Mouse (Mus musculus): ENCODE results near the gene Chp1. TPM values are rescaled to one million over a fixed set of nuclear protein-coding genes. Genes with fewer than 3 reads are reported as not detected.
"Not testable (repeated sequence)": the region's sequence is repeated elsewhere in the genome, so short reads cannot be mapped to it uniquely, and the experiment has no call there.

Gene Chp1
- total RNA-seq (2021) = 100 to 1,000 TPM; 292 to 392 TPM
- long read RNA-seq, experiment 1, transcript Chp1-201 (7 exons, 2,609 nt) = major isoform, 170 of 222 reads
- long read RNA-seq, experiment 1, transcript Chp1-204 (5 exons, 738 nt) = minor isoform, 6 of 222 reads
- long read RNA-seq, experiment 1, partial matches to known transcripts = 40 of 222 reads
- long read RNA-seq, experiment 1, other reads (novel, unspliced or antisense) = 6 of 222 reads
- long read RNA-seq, experiment 2, transcript Chp1-201 (7 exons, 2,609 nt) = major isoform, 74 of 89 reads
- long read RNA-seq, experiment 2, partial matches to known transcripts = 10 of 89 reads
- long read RNA-seq, experiment 2, other reads (novel, unspliced or antisense) = 5 of 89 reads

GRCm38 (mm10) chr2:119547522-119548370 lies at the start of gene Chp1, which contains the start of gene Exd1:
Gene Chp1, plus strand, starts transcription at chr2:119547697.
Gene Exd1, minus strand, starts transcription at chr2:119547627.
- DNase-seq = peak; percentile 100

- DNase-seq = no peak
Measured at GRCm38 (mm10) chr2:119498859-119499258, 48.6 kb upstream of the Chp1 start.

DNA sequence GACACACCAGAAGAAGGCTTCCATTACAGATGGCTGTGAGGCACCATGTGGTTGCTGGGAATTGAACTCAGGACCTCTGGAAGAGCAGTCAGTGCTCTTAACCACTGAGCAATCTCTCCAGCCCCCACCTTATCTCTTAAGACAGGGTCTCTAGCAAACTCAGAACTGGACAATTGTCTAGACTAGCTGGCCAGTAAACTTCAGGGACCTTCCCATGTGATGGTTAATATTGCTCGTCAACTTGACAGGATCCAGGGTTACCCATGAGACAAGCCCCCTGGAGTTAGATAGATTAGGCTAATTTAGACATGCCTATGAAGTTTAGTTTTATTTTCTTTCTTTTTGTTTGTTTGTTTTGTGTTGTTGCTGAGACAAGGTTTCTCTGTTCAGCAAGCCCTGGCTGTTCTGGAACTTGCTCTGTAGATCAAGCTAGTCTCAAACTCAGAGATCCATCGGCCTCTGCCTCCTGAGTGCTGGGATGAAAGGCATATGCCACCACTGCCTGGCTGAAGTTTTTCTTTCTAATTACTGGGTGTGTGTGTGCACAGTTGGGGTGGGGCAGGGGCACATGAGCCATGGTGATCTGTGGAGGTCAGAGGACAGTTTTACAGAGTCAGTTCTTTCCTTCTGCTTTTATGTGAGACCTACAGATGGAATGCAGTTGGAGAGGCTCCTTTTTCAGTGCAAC lies 46.4 kb upstream of the Chp1 start:
- DNase-seq = no peak

DNA sequence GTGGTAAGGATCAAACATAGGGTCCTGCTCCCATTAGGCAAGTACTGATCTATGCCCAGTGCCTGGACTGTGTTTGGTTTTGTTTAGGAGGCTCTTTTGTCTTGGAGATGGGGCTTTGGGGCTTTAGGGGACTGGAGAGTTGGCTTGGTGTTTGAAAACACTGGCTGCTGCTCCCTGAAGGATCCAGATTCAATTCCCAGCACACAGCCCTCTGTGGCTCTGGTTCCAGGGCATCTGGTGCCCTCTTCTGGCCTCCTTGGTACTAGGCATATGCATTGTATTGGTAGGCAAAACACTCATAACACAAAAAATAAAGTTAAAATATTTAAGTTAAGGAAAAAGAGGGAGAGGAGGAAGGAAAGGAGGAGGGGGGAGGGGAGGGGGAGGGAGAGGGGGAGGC lies 40.4 kb upstream of the Chp1 start:
- peak; percentile 11 to 40 for DNase-seq

DNA sequence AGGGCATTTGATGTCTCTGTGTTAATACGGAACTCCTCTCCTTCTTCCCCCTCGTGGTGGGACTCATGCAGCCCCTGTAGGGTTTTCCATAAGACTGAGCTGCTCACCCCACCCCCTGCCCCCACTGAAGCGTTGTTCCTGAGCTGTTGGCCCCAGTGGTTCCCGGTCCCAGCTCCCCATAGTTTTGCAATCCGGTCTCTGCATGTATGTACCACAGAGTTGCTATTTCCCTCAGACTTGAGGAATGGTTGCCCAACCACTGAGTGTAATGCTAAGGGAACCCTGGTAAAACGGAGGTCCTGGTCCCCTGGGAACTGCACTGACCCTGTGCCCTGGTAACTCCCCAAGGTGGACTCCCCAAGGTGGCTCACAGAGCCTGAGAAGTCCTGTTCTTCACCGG lies 39.0 kb upstream of the Chp1 start:
- DNase-seq = not testable (repeated sequence)

DNA sequence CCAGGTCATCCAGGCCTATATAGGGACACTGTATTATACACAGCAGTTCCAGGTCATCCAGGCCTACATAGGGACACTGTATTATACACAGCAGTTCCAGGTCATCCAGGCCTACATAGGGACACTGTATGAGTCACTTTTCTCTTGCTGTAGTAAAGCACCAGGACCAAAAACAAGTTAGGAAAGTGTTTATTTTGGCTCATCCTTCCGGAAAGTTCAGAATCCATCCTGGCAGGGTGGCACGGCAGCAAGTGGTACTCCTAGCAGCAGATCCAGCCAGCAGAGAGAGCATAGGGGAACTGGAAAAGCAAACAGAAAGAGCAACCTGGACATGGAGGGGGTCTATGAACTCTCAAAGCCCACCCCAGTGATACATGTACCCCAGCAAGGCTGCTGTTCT lies 36.6 kb upstream of the Chp1 start:
- no peak for DNase-seq

GRCm38 (mm10) chr2:119512292-119512691 lies 35.2 kb upstream of the Chp1 start:
- no peak for DNase-seq

DNA sequence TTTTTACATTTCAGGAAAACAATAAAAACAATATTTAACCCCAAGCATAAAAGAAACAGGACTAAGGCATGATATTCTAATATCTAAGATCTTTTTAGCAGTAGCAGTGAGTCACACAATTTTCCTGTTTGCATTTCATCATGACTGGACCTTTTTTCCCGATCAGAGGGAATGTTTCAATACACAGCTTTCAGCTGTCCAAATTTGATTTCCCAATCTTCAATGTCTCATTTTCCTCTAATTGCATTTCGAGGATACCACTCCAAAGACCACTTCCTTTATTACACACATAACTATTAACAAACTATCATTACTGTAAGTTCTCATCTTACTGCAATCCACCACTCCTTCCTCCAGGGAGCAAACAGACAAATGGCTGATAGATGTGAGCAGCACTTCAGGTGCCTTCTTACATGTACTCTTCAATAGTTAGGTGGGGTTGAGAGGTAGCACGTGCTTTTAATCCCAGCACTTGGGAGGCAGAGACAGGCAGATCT lies 33.4 kb upstream of the Chp1 start:
- no peak for DNase-seq

DNA sequence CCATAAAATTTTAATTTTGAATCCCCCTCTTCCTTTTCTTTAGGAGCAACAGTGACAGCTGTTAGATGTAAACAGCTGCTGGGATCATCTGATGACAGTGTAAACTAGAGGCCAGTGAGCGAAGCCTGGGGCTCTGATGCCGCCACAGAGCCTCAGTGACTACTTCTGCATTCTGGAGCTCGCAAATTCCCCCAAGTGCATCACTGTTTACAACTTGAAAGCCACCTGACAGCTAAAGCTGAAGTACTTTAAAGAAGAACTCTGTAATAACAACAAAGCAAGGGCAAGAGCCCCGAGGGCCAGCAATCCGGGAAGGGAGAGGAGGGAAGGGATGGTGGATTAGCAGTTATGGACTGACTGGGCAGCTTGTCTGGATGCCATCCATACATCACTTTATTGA lies 30.7 kb upstream of the Chp1 start:
- no peak for DNase-seq

DNA sequence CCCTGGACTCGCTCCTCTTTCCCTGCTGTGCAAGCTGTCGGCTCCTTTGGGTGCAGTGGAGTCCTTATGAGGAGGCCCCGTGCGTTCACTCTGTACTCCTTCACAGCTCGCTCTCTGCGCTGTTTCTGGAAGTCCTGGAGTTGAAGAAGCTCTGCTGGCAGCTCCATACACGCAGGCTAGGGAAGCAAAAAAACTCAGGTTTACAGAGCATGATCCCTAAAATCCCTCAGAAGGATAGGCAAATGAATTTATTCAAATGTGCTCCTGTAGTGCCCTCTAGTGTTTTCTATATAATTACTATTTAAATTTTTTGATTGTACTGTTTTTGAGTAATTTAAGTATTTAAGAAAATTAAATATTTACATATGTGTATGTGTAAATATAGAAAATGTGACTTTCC lies 26.9 kb upstream of the Chp1 start:
- no peak for DNase-seq

GRCm38 (mm10) chr2:119523836-119524235 lies 23.7 kb upstream of the Chp1 start:
- DNase-seq = peak; percentile 39 to 40

GRCm38 (mm10) chr2:119525422-119525821 lies 22.1 kb upstream of the Chp1 start:
- no peak for DNase-seq

DNA sequence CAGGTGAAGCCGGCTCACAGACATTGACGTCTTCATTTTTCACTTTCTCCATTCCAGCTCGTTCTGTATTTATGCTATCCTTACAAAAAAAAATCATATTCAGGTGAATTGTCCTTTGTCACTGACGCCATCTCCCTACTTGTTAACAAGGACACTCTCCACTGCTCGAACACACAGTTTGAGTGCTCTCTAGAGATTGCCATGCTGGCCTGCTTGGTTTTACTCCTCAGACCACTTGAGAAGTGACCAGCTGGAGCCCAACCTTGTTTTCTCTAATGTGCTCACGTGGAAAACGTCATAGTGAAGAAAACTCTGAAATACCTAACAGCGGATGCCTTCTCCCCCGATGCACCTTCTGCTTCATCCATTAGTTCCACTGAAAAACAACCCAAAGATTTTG lies 8.7 kb upstream of the Chp1 start:
- no peak for DNase-seq

GRCm38 (mm10) chr2:119542106-119542505 lies 5.4 kb upstream of the Chp1 start:
- DNase-seq = peak; percentile 72 to 81

- no peak for DNase-seq
Measured at GRCm38 (mm10) chr2:119543656-119544055, 3.8 kb upstream of the Chp1 start.

GRCm38 (mm10) chr2:119546848-119547521 lies 512 bp upstream of the Chp1 start:
- DNase-seq = peak; percentile 87 to 91

DNA sequence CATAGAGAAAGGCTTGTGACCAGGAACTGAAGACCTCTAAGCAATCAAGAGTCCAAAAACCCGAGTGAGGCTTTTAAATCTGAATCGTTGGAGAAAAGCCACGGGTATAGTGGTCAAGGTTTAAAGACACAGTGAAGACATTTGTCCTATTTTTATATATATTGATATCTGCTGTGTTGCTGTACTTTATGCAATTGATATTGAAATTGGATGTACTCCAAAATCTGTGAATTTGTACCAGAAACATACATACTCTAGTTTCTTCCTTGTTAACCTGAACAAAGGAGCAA lies 819 bp downstream of the Chp1 start:
- DNase-seq = no peak

GRCm38 (mm10) chr2:119548691-119549090 lies 1.2 kb downstream of the Chp1 start:
- DNase-seq = peak in 1 of 2 experiments; percentile 36

GRCm38 (mm10) chr2:119549678-119550077 lies 2.2 kb downstream of the Chp1 start:
- no peak for DNase-seq

DNA sequence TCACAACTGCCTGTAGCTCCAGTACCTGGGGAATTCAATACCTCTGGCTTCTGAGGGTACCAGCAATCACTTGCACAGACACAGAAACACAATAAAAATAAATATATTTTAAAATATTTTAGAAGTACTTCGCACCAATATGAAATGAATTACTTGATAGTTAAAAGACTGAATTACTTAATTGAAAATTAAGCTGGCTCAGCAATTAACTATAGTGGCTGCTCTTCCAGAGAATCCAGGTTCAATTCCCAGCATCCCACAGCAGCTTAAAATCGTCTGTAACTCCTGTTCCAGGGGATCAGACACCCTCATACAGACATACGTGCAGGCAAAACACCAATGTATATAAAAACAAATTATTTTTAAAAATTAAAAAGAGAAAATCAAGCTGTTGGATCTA lies 10.5 kb downstream of the Chp1 start:
- no peak for DNase-seq

- DNase-seq = no peak
Measured at GRCm38 (mm10) chr2:119558737-119559340, 11.3 kb downstream of the Chp1 start.

DNA sequence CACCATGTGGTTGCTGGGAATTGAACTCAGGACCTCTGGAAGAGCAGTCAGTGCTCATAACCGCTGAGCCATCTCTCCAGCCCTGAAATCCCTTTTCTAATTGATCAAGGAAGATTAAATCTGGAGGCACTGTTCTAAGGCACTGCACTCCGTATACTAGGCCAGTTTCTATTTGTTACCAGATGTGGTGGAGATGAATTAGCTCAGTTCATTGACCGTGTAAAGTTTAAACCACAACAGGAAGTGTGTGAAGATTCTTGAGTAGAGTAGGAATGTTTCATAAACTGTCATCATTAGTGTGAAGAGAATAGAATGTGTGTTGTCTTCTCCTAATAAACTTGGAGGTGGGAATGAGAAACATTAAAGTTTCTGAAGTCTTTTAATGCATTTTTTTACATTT lies 14.3 kb downstream of the Chp1 start:
- DNase-seq = no peak
